Mouse (Mus musculus): Measurements from ENCODE around the gene Srsf2. TPM values are rescaled to one million over a fixed set of nuclear protein-coding genes. Genes with fewer than 3 reads are reported as not detected.
A peak's percentile ranks its signal among the peaks of the same experiment; 100 is the strongest.

The Srsf2 gene
- total and polyA plus RNA-seq, 3 experiments: 786 to 1,600 (median 801) TPM

DNA sequence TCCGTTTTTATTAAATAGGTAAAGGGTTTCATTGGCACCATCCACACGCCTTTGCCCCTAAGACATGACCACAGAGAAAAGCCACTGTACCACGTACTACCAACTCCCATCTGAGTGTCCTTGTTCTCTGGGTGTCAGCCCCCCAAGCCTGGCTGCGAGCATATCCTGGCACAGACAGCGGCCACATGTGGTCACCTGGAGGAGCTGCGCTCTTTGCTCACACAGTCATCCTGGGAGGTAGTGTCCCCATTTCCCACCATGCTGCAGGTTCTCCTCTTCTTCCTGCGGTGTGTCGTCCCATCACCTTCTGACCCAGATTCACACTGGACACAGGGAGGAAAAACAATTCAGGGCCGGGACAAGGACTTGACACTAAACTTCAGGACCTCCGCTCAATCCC lies 15.5 kb downstream of the Srsf2 start:
- DNase-seq (ENCODE audit: low spot score) (no peak), ATAC-seq (ENCODE audit: extremely low read depth, insufficient number of reproducible peaks, low FRiP score, poor library complexity, severe bottlenecking) (no peak)
- TF ChIP-seq GATA1 (IDR thresholded peaks at IDR 0.05; ENCODE audit: borderline replicate concordance, low read length) (no peak), TAL1 (conservative IDR thresholded peaks at IDR 0.05; ENCODE audit: low read depth, low read length) (no peak)
- H3K27me3 ChIP-seq (ENCODE audit: insufficient read depth, low read length): no peaks in the 10 kb centered on the region
- peak overlapping the region; percentile 50; the same call in 1 of the 2 replicates for H3K4me3 ChIP-seq (ENCODE audit: low read depth, low read length)
- H3K36me3 ChIP-seq (replicated peaks): peaks cover 96% of the 10 kb centered on the region
- no peaks in the 10 kb centered on the region for H3K9me3 ChIP-seq (replicated peaks)
- H3K4me1 ChIP-seq (ENCODE audit: insufficient read depth, low read depth, low read length): peaks cover 73% of the 10 kb centered on the region

DNA sequence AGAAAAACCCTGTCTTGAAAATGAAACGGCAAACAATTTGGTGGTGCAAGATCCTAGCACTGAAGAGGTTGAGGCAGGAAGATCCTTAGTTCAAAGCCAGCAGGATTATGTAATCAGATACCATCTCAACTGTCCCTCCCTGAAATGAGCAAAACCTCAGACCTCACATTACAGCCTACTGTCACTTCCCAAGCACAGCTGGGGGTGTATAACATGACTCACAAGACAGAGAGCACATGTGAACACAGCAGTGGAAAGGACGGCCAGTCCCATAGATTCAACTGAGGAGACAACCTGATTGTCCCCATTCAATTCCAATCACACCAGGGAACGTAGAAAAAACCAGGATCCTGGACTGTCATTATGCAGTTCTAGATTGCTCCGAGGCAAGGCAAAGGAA lies 16.6 kb downstream of the Srsf2 start:
- ATAC-seq (ENCODE audit: extremely low read depth, insufficient number of reproducible peaks, low FRiP score, poor library complexity, severe bottlenecking): no peak
- DNase-seq (ENCODE audit: low spot score): no peak
- H3K27me3 ChIP-seq (ENCODE audit: insufficient read depth, low read length): no peaks in the 10 kb centered on the region
- H3K4me1 ChIP-seq (ENCODE audit: insufficient read depth, low read depth, low read length): peaks cover 75% of the 10 kb centered on the region
- peak overlapping the region; percentile 31; the same call in 1 of the 2 replicates for H3K4me3 ChIP-seq (ENCODE audit: low read depth, low read length)
- no peaks in the 10 kb centered on the region for H3K9me3 ChIP-seq (replicated peaks)
- TF ChIP-seq CTCF (IDR thresholded peaks at IDR 0.05; ENCODE audit: low read depth, low read length) (no peak), TAL1 (conservative IDR thresholded peaks at IDR 0.05; ENCODE audit: low read depth, low read length) (no peak), GATA2 (IDR thresholded peaks at IDR 0.05; ENCODE audit: borderline replicate concordance, low read depth, low read length) (no peak), POLR2AphosphoS5 (IDR thresholded peaks at IDR 0.05; ENCODE audit: insufficient replicate concordance, low read depth, low read length) (no peak; the same call in 1 of the 2 replicates), GATA1 (IDR thresholded peaks at IDR 0.05; ENCODE audit: borderline replicate concordance, low read length) (no peak)
- peaks cover 91% of the 10 kb centered on the region for H3K36me3 ChIP-seq (replicated peaks)

DNA sequence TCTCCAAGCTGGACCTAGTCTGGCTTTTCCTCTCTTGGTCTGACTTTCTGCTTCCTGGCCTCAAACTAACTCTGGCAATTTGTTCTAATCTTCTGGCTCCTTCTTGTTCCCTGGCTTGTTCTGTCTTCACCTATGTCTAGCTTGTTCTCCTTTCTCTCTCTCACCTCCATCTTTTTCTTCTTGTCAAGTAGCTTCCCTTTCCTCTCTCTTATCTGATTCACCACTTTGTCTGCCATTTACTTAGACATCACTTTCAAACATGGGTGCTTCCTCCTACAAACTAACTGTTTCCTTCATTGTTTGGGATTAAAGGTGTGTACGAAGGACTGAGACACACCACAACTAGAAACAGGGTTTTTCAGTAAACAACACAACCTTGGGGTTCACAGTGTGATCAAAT lies 17.9 kb downstream of the Srsf2 start:
- Histone ChIP-seq H3K27me3 (ENCODE audit: insufficient read depth, low read length) (peaks cover 2% of the 10 kb centered on the region; the same call in 1 of the 2 replicates), H3K9me3 (replicated peaks) (no peaks in the 10 kb centered on the region), H3K4me1 (ENCODE audit: insufficient read depth, low read depth, low read length) (peaks cover 61% of the 10 kb centered on the region), H3K36me3 (replicated peaks) (peaks cover 77% of the 10 kb centered on the region), H3K4me3 (ENCODE audit: low read depth, low read length) (no peak overlapping the region)
- TF ChIP-seq GATA2 (IDR thresholded peaks at IDR 0.05; ENCODE audit: borderline replicate concordance, low read depth, low read length) (no peak), GATA1 (IDR thresholded peaks at IDR 0.05; ENCODE audit: borderline replicate concordance, low read length) (no peak), CTCF (IDR thresholded peaks at IDR 0.05; ENCODE audit: low read depth, low read length) (no peak), POLR2AphosphoS5 (IDR thresholded peaks at IDR 0.05; ENCODE audit: insufficient replicate concordance, low read depth, low read length) (no peak), TAL1 (conservative IDR thresholded peaks at IDR 0.05; ENCODE audit: low read depth, low read length) (no peak)
- ATAC-seq (ENCODE audit: extremely low read depth, insufficient number of reproducible peaks, low FRiP score, poor library complexity, severe bottlenecking) (no peak), DNase-seq (ENCODE audit: low spot score) (no peak)

DNA sequence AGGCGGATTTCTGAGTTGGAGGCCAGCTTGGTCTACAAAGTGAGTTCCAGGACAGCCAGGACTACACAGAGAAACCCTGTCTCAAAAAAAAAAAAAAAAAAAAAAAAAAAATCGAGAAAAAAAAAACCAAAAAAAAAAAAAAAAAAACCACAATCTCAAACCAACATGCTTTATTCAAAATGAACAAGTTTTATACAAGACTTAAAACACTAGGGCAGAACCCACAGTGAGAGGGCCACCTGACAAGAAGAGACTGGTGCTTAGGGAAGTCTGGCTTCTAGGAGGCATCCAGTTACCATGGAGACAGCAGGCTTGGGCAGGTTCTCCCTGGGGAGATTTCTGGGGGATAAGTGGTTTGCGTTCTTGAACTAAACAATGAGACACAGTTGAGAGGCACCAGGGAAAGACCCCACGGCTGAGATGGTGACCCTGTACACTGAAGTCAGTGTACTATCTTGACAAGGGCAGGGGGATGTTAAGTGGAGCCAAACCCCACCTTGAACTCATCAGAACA lies 20.7 kb downstream of the Srsf2 start:
- no peak overlapping the region for H3K4me3 ChIP-seq (ENCODE audit: low read depth, low read length)
- peaks cover 50% of the 10 kb centered on the region for H3K36me3 ChIP-seq (replicated peaks)
- peaks cover 20% of the 10 kb centered on the region for H3K27me3 ChIP-seq (ENCODE audit: insufficient read depth, low read length)
- peaks cover 6% of the 10 kb centered on the region for H3K9me3 ChIP-seq (replicated peaks)
- ATAC-seq (ENCODE audit: extremely low read depth, insufficient number of reproducible peaks, low FRiP score, poor library complexity, severe bottlenecking) (no peak), DNase-seq (ENCODE audit: low spot score) (no peak)
- H3K4me1 ChIP-seq (ENCODE audit: insufficient read depth, low read depth, low read length): peaks cover 39% of the 10 kb centered on the region
- TF ChIP-seq GATA2 (IDR thresholded peaks at IDR 0.05; ENCODE audit: borderline replicate concordance, low read depth, low read length) (no peak), POLR2AphosphoS5 (IDR thresholded peaks at IDR 0.05; ENCODE audit: insufficient replicate concordance, low read depth, low read length) (no peak), TAL1 (conservative IDR thresholded peaks at IDR 0.05; ENCODE audit: low read depth, low read length) (no peak), GATA1 (IDR thresholded peaks at IDR 0.05; ENCODE audit: borderline replicate concordance, low read length) (no peak), CTCF (IDR thresholded peaks at IDR 0.05; ENCODE audit: low read depth, low read length) (no peak)

DNA sequence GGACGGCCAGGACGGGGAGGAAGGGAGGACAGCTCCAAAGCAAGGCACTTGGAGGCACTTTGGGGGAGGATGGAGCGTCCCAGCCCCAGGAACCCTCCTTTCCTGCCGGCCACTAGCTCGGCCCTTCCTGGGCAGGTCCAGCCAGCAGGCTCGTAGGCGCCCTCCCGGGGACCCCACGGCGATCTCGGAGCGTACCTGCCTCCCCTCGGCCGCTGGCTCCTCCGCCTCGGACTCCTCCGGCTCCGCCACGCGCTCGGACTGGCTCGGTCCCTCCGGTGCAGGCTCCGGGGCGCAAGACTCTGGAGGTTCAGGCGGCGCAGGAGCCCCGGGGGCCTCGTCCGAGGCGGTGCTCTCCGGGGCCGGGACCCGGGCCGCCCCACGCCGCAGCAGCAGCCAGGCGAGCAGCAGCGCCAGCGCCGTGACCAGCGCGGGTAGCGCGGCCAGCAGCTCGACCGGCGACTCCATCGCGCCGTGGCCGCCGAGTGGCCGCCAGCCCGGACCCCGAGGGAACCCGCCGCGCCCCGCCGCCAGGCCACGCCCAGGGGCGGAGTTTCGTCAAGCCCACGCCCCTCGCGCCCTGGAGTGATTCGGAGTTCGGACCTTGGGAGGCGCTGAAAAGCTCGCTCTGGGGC lies 25.2 kb downstream of the Srsf2 start, which contains the start of gene Mxra7:
Gene Mxra7, minus strand, starts transcription at position 513 of the 632 bp plus-strand sequence.
- Histone ChIP-seq H3K27me3 (ENCODE audit: insufficient read depth, low read length) (peaks cover 35% of the 10 kb centered on the region), H3K4me3 (ENCODE audit: low read depth, low read length) (no peak within 1 kb of the TSS; the same call in 1 of the 2 replicates), H3K9me3 (replicated peaks) (peaks cover 6% of the 10 kb centered on the region), H3K4me1 (ENCODE audit: insufficient read depth, low read depth, low read length) (peaks cover 7% of the 10 kb centered on the region), H3K36me3 (replicated peaks) (peaks cover 4% of the 10 kb centered on the region)
- DNase-seq (ENCODE audit: low spot score) (no peak), ATAC-seq (ENCODE audit: extremely low read depth, insufficient number of reproducible peaks, low FRiP score, poor library complexity, severe bottlenecking) (no peak)
- TF ChIP-seq CTCF (IDR thresholded peaks at IDR 0.05; ENCODE audit: low read depth, low read length): no peak
- no peak for TF ChIP-seq TAL1 (conservative IDR thresholded peaks at IDR 0.05; ENCODE audit: low read depth, low read length)
- no peak for TF ChIP-seq POLR2AphosphoS5 (IDR thresholded peaks at IDR 0.05; ENCODE audit: insufficient replicate concordance, low read depth, low read length)
- TF ChIP-seq GATA2 (IDR thresholded peaks at IDR 0.05; ENCODE audit: borderline replicate concordance, low read depth, low read length): no peak

DNA sequence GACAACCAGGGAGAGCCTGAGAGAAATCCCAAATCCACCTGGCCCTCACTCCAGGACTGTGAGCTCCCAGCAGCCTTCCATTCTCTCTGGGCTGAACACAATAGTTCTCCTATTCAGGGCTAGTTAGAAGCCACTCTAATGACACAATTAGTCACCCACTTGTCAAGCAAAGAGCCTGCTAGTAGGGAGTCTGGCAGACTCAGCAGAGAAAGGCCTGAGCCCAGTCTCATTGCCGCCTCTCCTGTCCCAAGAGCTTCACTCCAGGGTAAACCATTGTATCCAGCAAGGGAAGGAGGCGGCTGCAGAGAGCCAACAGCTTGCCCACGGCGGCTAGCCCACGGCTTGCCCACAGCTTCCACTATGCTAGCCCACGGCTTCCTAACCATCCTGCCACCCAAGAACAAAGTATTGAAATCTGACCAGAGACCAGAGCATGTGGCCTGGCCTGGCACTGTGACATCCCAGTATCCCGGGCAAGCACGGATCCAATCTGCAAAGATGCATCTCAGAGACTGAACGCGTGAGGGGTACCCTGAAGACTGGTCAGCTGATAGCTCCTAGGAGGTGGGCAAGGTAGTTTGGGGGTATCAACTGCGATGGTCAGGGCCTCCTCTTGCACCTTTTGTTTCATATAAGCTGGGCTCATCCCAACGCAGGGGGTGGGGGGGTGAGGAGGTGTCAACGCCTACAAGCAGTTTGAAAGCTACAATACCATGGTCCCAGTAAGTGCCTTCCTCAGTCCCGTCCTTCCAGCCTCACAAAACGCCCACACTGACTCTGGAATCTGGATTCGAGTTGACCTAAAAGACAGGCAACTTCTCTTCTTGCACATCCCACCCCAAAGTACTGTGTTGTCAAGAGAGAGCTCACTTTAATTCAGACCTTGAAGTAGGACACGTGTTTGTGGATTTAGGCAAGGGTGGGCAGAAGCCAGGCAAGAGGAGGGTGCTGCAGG lies 26.1 kb downstream of the Srsf2 start:
- Histone ChIP-seq H3K9me3 (replicated peaks) (peaks cover 6% of the 10 kb centered on the region), H3K36me3 (replicated peaks) (no peaks in the 10 kb centered on the region), H3K27me3 (ENCODE audit: insufficient read depth, low read length) (peaks cover 43% of the 10 kb centered on the region), H3K4me3 (ENCODE audit: low read depth, low read length) (no peak overlapping the region), H3K4me1 (ENCODE audit: insufficient read depth, low read depth, low read length) (peaks cover 2% of the 10 kb centered on the region; the same call in 1 of the 2 replicates)
- no peak for TF ChIP-seq CTCF (IDR thresholded peaks at IDR 0.05; ENCODE audit: low read depth, low read length)
- no peak for TF ChIP-seq GATA2 (IDR thresholded peaks at IDR 0.05; ENCODE audit: borderline replicate concordance, low read depth, low read length)
- TF ChIP-seq TAL1 (conservative IDR thresholded peaks at IDR 0.05; ENCODE audit: low read depth, low read length): no peak
- no peak for TF ChIP-seq POLR2AphosphoS5 (IDR thresholded peaks at IDR 0.05; ENCODE audit: insufficient replicate concordance, low read depth, low read length)
- no peak for TF ChIP-seq GATA1 (IDR thresholded peaks at IDR 0.05; ENCODE audit: borderline replicate concordance, low read length)
- ATAC-seq (ENCODE audit: extremely low read depth, insufficient number of reproducible peaks, low FRiP score, poor library complexity, severe bottlenecking) (no peak), DNase-seq (ENCODE audit: low spot score) (no peak)

Measured in G1E (cell line).